Mouse (Mus musculus) small intestine, adult 2 months (tissue): ENCODE data around the gene Faap20. TPM values are rescaled to one million over a fixed set of nuclear protein-coding genes. Genes with fewer than 3 reads are reported as not detected.

Source experiments
- H3K27ac ChIP-seq: fragments of 200-500 bp; 2 replicates; pipeline ENCODE4 v1.5.1; 2012; ENCODE audit warnings: low read depth, low read length, control low read depth, inconsistent platforms; ENCODE audit not compliant: insufficient read depth
- H3K27me3 ChIP-seq: fragments of 200-500 bp; 2 replicates; pipeline ENCODE4 v1.6.1; 2012; ENCODE audit warnings: mild to moderate bottlenecking, moderate library complexity, low read length, inconsistent platforms; ENCODE audit not compliant: control insufficient read depth, insufficient read depth
- H3K36me3 ChIP-seq: fragments of 200-500 bp; 2 replicates; pipeline ENCODE4 v1.6.1; 2012; ENCODE audit warnings: mild to moderate bottlenecking, low read length, control low read depth, inconsistent platforms; ENCODE audit not compliant: control insufficient read depth, insufficient read depth
- H3K4me1 ChIP-seq: fragments of 200-500 bp; 2 replicates; pipeline ENCODE4 v1.6.1; 2012; ENCODE audit warnings: low read length, inconsistent platforms, mixed read lengths; ENCODE audit not compliant: control insufficient read depth, insufficient read depth, insufficient read length
- H3K4me3 ChIP-seq: fragments of 200-500 bp; 2 replicates; pipeline ENCODE4 v1.5.1; 2012; ENCODE audit warnings: low read depth, mild to moderate bottlenecking, control low read depth, inconsistent platforms, low read length, moderate library complexity
- CTCF ChIP-seq: fragments of 200-500 bp; IDR thresholded peaks from 2 replicates; pipeline ENCODE4 v1.5.1; 2012; ENCODE audit warnings: low read depth, mild to moderate bottlenecking, control low read depth, inconsistent platforms, low read length, moderate library complexity, mixed read lengths; ENCODE audit not compliant: insufficient replicate concordance, insufficient read length; ENCODE audit errors: extremely low read depth
- POLR2A ChIP-seq: fragments of 200-500 bp; IDR thresholded peaks from 2 replicates; pipeline ENCODE4 v1.6.1; 2012; ENCODE audit warnings: low read depth, mild to moderate bottlenecking, control low read depth, inconsistent platforms, low read length, moderate library complexity
- WGBS: fragments of 180-500 bp; shearing (Covaris S2); methylation state at CpG from one replicate; pipeline ENCODE4 v1.1.7; 2018; 5-methylcytosine and 5-hydroxymethylcytosine counted together
- polyA plus RNA-seq: library from polyadenylated mRNA; depleted of rRNA; stranded (reverse); fragments of >200 nt; gene quantifications from 2 replicates; pipeline ENCODE4 v1.2.3, GENCODE M21; 2012; rRNA removed

Faap20 gene
- polyA plus RNA-seq, 1 experiment: 52.0 TPM

GRCm38 (mm10) chr4:155300421-155301097 lies 51.0 kb downstream of the Faap20 start:
- Histone ChIP-seq H3K4me3 (no peak overlapping the region), H3K36me3 (peaks cover 5% of the 10 kb centered on the region), H3K27ac (no peak overlapping the region), H3K27me3 (no peaks in the 10 kb centered on the region), H3K4me1 (no peaks in the 10 kb centered on the region)
- no peak for TF ChIP-seq POLR2A
- TF ChIP-seq CTCF: no peak
- WGBS: 77% methylated on average over 21 of the region's 21 CpGs

GRCm38 (mm10) chr4:155301098-155301447 lies 51.5 kb downstream of the Faap20 start:
- H3K27me3 ChIP-seq: no peaks in the 10 kb centered on the region
- no peak overlapping the region for H3K27ac ChIP-seq
- H3K36me3 ChIP-seq: peaks cover 5% of the 10 kb centered on the region
- no peak overlapping the region for H3K4me3 ChIP-seq
- TF ChIP-seq CTCF (no peak), POLR2A (no peak)
- H3K4me1 ChIP-seq: peaks cover 2% of the 10 kb centered on the region; the same call in 1 of the 2 replicates
- WGBS: 87% methylated on average over 7 of the region's 7 CpGs

- WGBS: 84% methylated on average over 4 of the region's 4 CpGs
- no peak overlapping the region for H3K4me3 ChIP-seq
- peaks cover 5% of the 10 kb centered on the region for H3K36me3 ChIP-seq
- no peaks in the 10 kb centered on the region for H3K27me3 ChIP-seq
- TF ChIP-seq CTCF: no peak
- TF ChIP-seq POLR2A: no peak
- no peak overlapping the region for H3K27ac ChIP-seq
- peaks cover 10% of the 10 kb centered on the region for H3K4me1 ChIP-seq
Observed at GRCm38 (mm10) chr4:155301965-155302364, 52.4 kb downstream of the Faap20 start.

GRCm38 (mm10) chr4:155304508-155305096 lies 55.0 kb downstream of the Faap20 start:
- WGBS: 87% methylated on average over 7 of the region's 7 CpGs
- Histone ChIP-seq H3K4me3 (no peak overlapping the region), H3K36me3 (peaks cover 4% of the 10 kb centered on the region), H3K27me3 (no peaks in the 10 kb centered on the region), H3K27ac (no peak overlapping the region), H3K4me1 (peaks cover 20% of the 10 kb centered on the region)
- TF ChIP-seq CTCF (no peak), POLR2A (no peak)

GRCm38 (mm10) chr4:155305531-155306031 lies 56.0 kb downstream of the Faap20 start:
- WGBS: 83% methylated on average over 8 of the region's 8 CpGs
- peaks cover 20% of the 10 kb centered on the region for H3K4me1 ChIP-seq
- no peak for TF ChIP-seq POLR2A
- TF ChIP-seq CTCF: no peak
- H3K36me3 ChIP-seq: no peaks in the 10 kb centered on the region; the same call in 1 of the 2 replicates
- H3K27me3 ChIP-seq: no peaks in the 10 kb centered on the region
- no peak overlapping the region for H3K27ac ChIP-seq
- no peak overlapping the region for H3K4me3 ChIP-seq

Other genes with a start within 250 kb of the Faap20 start
- gene Plch2, start 193.0 kb upstream of the Faap20 start, polyA plus RNA-seq: 17.8 and 28.1 TPM in 2 replicates
- 7.8 and 15.2 TPM in 2 replicates for gene Pex10, start 182.8 kb upstream of the Faap20 start, polyA plus RNA-seq
- gene Rer1, start 163.4 kb upstream of the Faap20 start, polyA plus RNA-seq: 53.2 and 91.9 TPM in 2 replicates
- gene Morn1, start 163.2 kb upstream of the Faap20 start, polyA plus RNA-seq: 1.7 and 3.1 TPM in 2 replicates
- 27.8 and 48.0 TPM in 2 replicates for gene Ski, start 27.2 kb upstream of the Faap20 start, polyA plus RNA-seq
- gene Prkcz, start 111.6 kb downstream of the Faap20 start, polyA plus RNA-seq: 22.1 and 73.8 TPM in 2 replicates
- 0.55 and 1.3 TPM in 2 replicates for gene Gabrd, start 148.3 kb downstream of the Faap20 start, polyA plus RNA-seq
- 0.11 and 1.4 TPM in 2 replicates for gene Cfap74, start 159.4 kb downstream of the Faap20 start, polyA plus RNA-seq
- 0.69 and 2.1 TPM in 2 replicates for gene Tmem52, start 219.3 kb downstream of the Faap20 start, polyA plus RNA-seq
- 690 and 1,603 TPM in 2 replicates for gene Gnb1, start 241.6 kb downstream of the Faap20 start, polyA plus RNA-seq